Mouse (Mus musculus) intestine, postnatal 0 days (tissue): ENCODE results near the gene Micu1. TPM values are rescaled to one million over a fixed set of nuclear protein-coding genes. Genes with fewer than 3 reads are reported as not detected.
A peak's percentile ranks its signal among the peaks of the same experiment; 100 is the strongest.

Source experiments
- ATAC-seq: fragments of 200-750 bp; cut with Nextera tagmentation; 2 replicates; pipeline ENCODE4 v1.8.0; 2017; ENCODE audit warnings: mild to moderate bottlenecking, moderate TSS enrichment, moderate library complexity
- H3K27ac ChIP-seq: fragments of 300-500 bp; sonication (generic); 2 replicates; pipeline ENCODE4 v1.5.1; 2014; ENCODE audit warnings: mild to moderate bottlenecking, low read depth, low read length, moderate library complexity
- H3K27me3 ChIP-seq: fragments of 300-500 bp; sonication (generic); replicated peaks from 2 replicates; pipeline ENCODE4 v1.6.1; 2014; ENCODE audit warnings: low read length, mixed read lengths; ENCODE audit not compliant: control insufficient read depth, insufficient read depth
- H3K36me3 ChIP-seq: fragments of 300-500 bp; sonication (generic); 2 replicates; pipeline ENCODE4 v1.6.1; 2014; ENCODE audit warnings: mild to moderate bottlenecking, moderate library complexity; ENCODE audit not compliant: control insufficient read depth, insufficient read depth
- H3K4me1 ChIP-seq: fragments of 300-500 bp; sonication (generic); replicated peaks from 2 replicates; pipeline ENCODE4 v1.6.1; 2014; ENCODE audit warnings: antibody characterized with exemption, low read length, mixed read lengths; ENCODE audit not compliant: control insufficient read depth, insufficient read depth
- H3K4me2 ChIP-seq: fragments of 300-500 bp; sonication (generic); replicated peaks from 2 replicates; pipeline ENCODE4 v1.6.1; 2014; ENCODE audit warnings: low read depth, mild to moderate bottlenecking, moderate library complexity
- H3K4me3 ChIP-seq: fragments of 300-500 bp; sonication (generic); 2 replicates; pipeline ENCODE4 v1.5.1; 2014; ENCODE audit warnings: low read depth, low read length
- H3K9ac ChIP-seq: fragments of 300-500 bp; sonication (generic); 2 replicates; pipeline ENCODE4 v1.6.1; 2014; ENCODE audit warnings: mild to moderate bottlenecking, low read depth, low read length
- H3K9me3 ChIP-seq: fragments of 300-500 bp; sonication (generic); 2 replicates; pipeline ENCODE4 v1.6.1; 2016; ENCODE audit warnings: mixed run types; ENCODE audit not compliant: control insufficient read depth
- CTCF ChIP-seq: sonication (generic); IDR thresholded peaks from 2 replicates; pipeline ENCODE4 v1.5.1; 2016; ENCODE audit warnings: low read depth, mild to moderate bottlenecking, control low read depth, antibody characterized with exemption, moderate library complexity
- WGBS: fragments of 180-500 bp; shearing (Covaris S2); extraction: QIAGEN DNeasy Blood & Tissue Kit; methylation state at CpG from one replicate; pipeline ENCODE4 v1.1.7; 2014; 5-methylcytosine and 5-hydroxymethylcytosine counted together
- polyA plus RNA-seq: library from polyadenylated mRNA; unstranded; fragments of >200 nt; fragmentation: Nextera tagmentation; extraction: Ambion mirVana; gene quantifications from 2 replicates; pipeline ENCODE4 v1.2.1, GENCODE M21; 2015

Gene Micu1
- polyA plus RNA-seq, 1 experiment from 2014 or later = 57.8 TPM

GRCm38 (mm10) chr10:59825137-59825812 lies 123.0 kb downstream of the Micu1 start:
- no peak overlapping the region for H3K4me3 ChIP-seq
- H3K9me3 ChIP-seq = no peaks in the 10 kb centered on the region
- H3K4me1 ChIP-seq = no peaks in the 10 kb centered on the region
- H3K4me2 ChIP-seq = no peak overlapping the region
- no peak for ATAC-seq
- H3K27me3 ChIP-seq = no peaks in the 10 kb centered on the region
- 77% methylated on average over 16 of the region's 16 CpGs for WGBS
- H3K9ac ChIP-seq = no peak overlapping the region
- peaks cover 29% of the 10 kb centered on the region for H3K36me3 ChIP-seq
- no peak for TF ChIP-seq CTCF
- H3K27ac ChIP-seq = no peak overlapping the region

GRCm38 (mm10) chr10:59829886-59830285 lies 127.6 kb downstream of the Micu1 start:
- Histone ChIP-seq H3K27me3 (no peaks in the 10 kb centered on the region), H3K9me3 (no peaks in the 10 kb centered on the region), H3K4me1 (no peaks in the 10 kb centered on the region), H3K4me3 (no peak overlapping the region), H3K4me2 (no peak overlapping the region), H3K9ac (no peak overlapping the region), H3K27ac (no peak overlapping the region), H3K36me3 (peaks cover 37% of the 10 kb centered on the region)
- peak; percentile 38 for TF ChIP-seq CTCF
- 97% methylated on average over 6 of the region's 6 CpGs for WGBS
- ATAC-seq = no peak

GRCm38 (mm10) chr10:59831950-59832349 lies 129.7 kb downstream of the Micu1 start:
- H3K4me3 ChIP-seq = no peak overlapping the region
- no peaks in the 10 kb centered on the region for H3K9me3 ChIP-seq
- H3K9ac ChIP-seq = no peak overlapping the region
- H3K4me2 ChIP-seq = no peak overlapping the region
- TF ChIP-seq CTCF = no peak
- no peak for ATAC-seq
- no peaks in the 10 kb centered on the region for H3K4me1 ChIP-seq
- no peaks in the 10 kb centered on the region for H3K27me3 ChIP-seq
- WGBS = 64% methylated on average over 7 of the region's 7 CpGs
- no peak overlapping the region for H3K27ac ChIP-seq
- H3K36me3 ChIP-seq = peaks cover 37% of the 10 kb centered on the region

DNA sequence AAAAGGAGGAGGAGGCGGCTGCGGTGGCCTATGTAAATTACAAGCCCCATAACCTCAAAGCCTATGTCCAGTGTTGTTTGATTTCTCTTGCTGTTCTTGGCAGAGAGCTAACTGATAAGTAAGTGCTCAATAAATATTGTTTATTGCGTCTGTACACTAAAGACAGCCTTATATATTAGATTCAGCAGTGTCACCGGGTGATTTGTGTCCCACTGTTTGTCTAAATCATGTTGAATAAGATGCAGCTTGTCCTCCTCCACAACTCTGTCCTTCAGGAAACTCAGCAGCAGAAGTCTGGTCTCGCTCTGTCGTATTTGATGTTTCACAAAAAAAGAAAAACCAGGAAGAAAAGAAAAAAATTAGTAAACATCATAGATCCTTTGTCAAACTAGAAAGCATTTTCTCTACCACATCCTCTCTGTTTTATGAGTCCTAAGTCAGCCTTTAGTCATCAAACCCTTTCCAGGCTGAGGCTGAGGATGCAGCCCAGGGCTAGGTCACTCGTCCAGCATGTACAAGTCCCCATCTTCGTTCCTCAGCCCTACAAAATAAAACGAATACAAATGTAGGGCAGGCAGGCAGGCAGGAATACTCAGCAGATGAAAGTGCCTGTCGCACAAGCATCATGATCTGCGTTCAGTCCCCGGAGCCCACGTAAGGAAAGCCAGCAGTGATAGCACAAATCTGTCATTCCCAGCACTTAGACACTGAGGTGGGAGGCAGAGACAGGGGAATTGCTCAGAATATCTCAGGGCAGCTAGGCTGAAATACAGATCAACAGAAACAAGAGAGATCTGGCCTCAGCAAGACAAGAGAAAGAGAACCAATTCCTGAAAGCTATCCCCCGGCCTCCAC lies 133.3 kb downstream of the Micu1 start:
- WGBS = 82% methylated on average over 14 of the region's 14 CpGs
- no peaks in the 10 kb centered on the region for H3K9me3 ChIP-seq
- no peak overlapping the region for H3K4me3 ChIP-seq
- no peak for TF ChIP-seq CTCF
- no peak overlapping the region for H3K9ac ChIP-seq
- no peaks in the 10 kb centered on the region for H3K27me3 ChIP-seq
- H3K36me3 ChIP-seq = peaks cover 7% of the 10 kb centered on the region; the same call in 1 of the 2 replicates
- no peaks in the 10 kb centered on the region for H3K4me1 ChIP-seq
- no peak for ATAC-seq
- H3K27ac ChIP-seq = no peak overlapping the region; the same call in 1 of the 2 replicates
- H3K4me2 ChIP-seq = no peak overlapping the region

GRCm38 (mm10) chr10:59837490-59837889 lies 135.2 kb downstream of the Micu1 start:
- no peaks in the 10 kb centered on the region for H3K9me3 ChIP-seq
- H3K27me3 ChIP-seq = no peaks in the 10 kb centered on the region
- H3K4me2 ChIP-seq = no peak overlapping the region
- TF ChIP-seq CTCF = no peak
- H3K36me3 ChIP-seq = peaks cover 5% of the 10 kb centered on the region; the same call in 1 of the 2 replicates
- no peak overlapping the region for H3K9ac ChIP-seq
- no peak overlapping the region for H3K27ac ChIP-seq
- 51% methylated on average over 5 of the region's 5 CpGs for WGBS
- ATAC-seq = no peak; the same call in 1 of the 2 replicates
- H3K4me1 ChIP-seq = no peaks in the 10 kb centered on the region
- H3K4me3 ChIP-seq = no peak overlapping the region

DNA sequence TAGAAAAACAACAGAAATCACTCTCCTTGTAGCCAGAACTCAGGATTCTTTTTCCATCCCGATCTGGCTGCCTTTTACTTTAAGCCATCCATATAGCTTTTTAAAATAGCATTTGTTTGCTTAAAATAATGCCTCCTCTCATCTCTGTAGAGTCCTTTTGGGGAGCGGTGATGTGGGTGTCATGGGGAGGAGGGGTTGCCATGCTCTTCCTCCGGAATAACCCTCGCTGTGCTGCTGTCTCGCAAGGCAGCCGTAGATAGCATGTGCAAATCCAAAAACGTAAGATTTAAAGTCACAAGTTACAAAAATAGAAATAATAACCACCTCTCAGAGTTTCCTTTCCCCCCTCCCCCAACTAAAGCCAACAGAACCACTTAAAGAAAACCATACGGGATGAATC lies 139.2 kb downstream of the Micu1 start:
- ATAC-seq = no peak
- no peak for TF ChIP-seq CTCF
- WGBS = 95% methylated on average over 8 of the region's 8 CpGs

More for the DNA sequence above, 139.2 kb downstream of the Micu1 start:
- 0 out of 2 replicates have a peak, but pooled peaks cover 4% of the 10 kb centered on the region for H3K4me1 ChIP-seq
- H3K27ac ChIP-seq = no peak overlapping the region
- no peak overlapping the region for H3K4me3 ChIP-seq
- H3K9ac ChIP-seq = no peak overlapping the region
- H3K9me3 ChIP-seq = no peaks in the 10 kb centered on the region
- no peak overlapping the region for H3K4me2 ChIP-seq
- H3K36me3 ChIP-seq = no peaks in the 10 kb centered on the region
- H3K27me3 ChIP-seq = no peaks in the 10 kb centered on the region
